In the genomic region with DNA sequence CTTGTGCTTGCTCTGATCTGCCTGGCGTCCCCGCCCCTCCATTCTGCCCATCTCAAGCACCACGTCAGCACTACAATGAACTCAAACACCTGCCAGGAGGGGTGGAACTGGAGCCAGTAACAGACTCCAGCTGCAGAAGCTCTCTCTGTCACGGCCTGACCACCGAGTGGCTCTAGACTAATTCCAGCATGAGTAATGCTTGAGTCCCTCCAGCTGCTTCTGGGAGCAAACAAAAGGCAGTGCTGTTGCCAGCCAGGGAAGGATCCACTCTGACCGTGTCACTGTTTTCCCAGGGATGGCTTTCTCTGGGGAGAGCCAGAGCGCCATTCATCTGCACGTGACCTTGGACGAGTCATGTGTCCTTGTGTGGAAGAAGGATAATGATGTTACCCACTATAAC, we compare ENCODE assay signal across 8 mouse cellular contexts. TPM values are rescaled to one million over a fixed set of nuclear protein-coding genes. Genes with fewer than 3 reads are reported as not detected.
A peak's percentile ranks its signal among the peaks of the same experiment; 100 is the strongest.
DNase-seq lines count a peak whose midpoint lies in the region; ATAC-seq lines count a peak whose summit lies in the region.

No protein-coding gene starts in this region.

- no peak overlapping the region for H3K4me2 ChIP-seq in limb, embryonic 11.5 days (ENCODE audit: low read depth, severe bottlenecking)
- H3K4me2 ChIP-seq in forebrain, embryonic 16.5 days (ENCODE audit: low read length) = no peak overlapping the region
- H3K4me2 ChIP-seq in hindbrain, embryonic 11.5 days (replicated peaks; ENCODE audit: low read depth, low read length) = no peak overlapping the region

- whole genome bisulfite sequencing in limb, embryonic 11.5 days = 59% methylated on average over 9 of the region's 9 CpGs
- 57% methylated on average over 9 of the region's 9 CpGs for WGBS in limb, embryonic 10.5 days
- WGBS in forebrain, embryonic 16.5 days = 22% methylated on average over 9 of the region's 9 CpGs
- 39% methylated on average over 9 of the region's 9 CpGs for WGBS in hindbrain, embryonic 11.5 days

- no peak overlapping the region for H3K4me3 ChIP-seq in limb, embryonic 11.5 days (ENCODE audit: low read depth, low read length)
- H3K4me3 ChIP-seq in limb, embryonic 10.5 days = no peak overlapping the region
- H3K4me3 ChIP-seq in forebrain, embryonic 16.5 days (replicated peaks; ENCODE audit: low read length) = no peak overlapping the region
- no peak overlapping the region for H3K4me3 ChIP-seq in hindbrain, embryonic 11.5 days (ENCODE audit: low read depth, low read length)

- no peaks in the 10 kb centered on the region for H3K27me3 ChIP-seq in limb, embryonic 11.5 days (ENCODE audit: control insufficient read depth, insufficient read depth, low read length)
- H3K27me3 ChIP-seq in limb, embryonic 10.5 days (ENCODE audit: low read depth, poor library complexity, severe bottlenecking) = no peaks in the 10 kb centered on the region
- no peaks in the 10 kb centered on the region for H3K27me3 ChIP-seq in forebrain, embryonic 16.5 days (replicated peaks; ENCODE audit: control insufficient read depth, insufficient read depth, low read length)
- no peaks in the 10 kb centered on the region for H3K27me3 ChIP-seq in hindbrain, embryonic 11.5 days (ENCODE audit: control insufficient read depth, insufficient read depth, low read length)

- H3K9ac ChIP-seq in limb, embryonic 11.5 days (ENCODE audit: low read length) = no peak overlapping the region
- no peak overlapping the region for H3K9ac ChIP-seq in forebrain, embryonic 16.5 days (replicated peaks; ENCODE audit: low read depth, low read length)
- H3K9ac ChIP-seq in hindbrain, embryonic 11.5 days (ENCODE audit: low read depth, low read length) = no peak overlapping the region

- ATAC-seq in limb, embryonic 11.5 days (ENCODE audit: insufficient number of reproducible peaks, low FRiP score, low TSS enrichment, low read depth) = peak; percentile 39; the same call in 1 of the 2 replicates
- peak; percentile 63 for ATAC-seq in forebrain, embryonic 16.5 days
- ATAC-seq in hindbrain, embryonic 11.5 days (ENCODE audit: low FRiP score) = peak; percentile 83

- no peak for DNase-seq in limb, embryonic 11.5 days (ENCODE audit: low spot score)
- DNase-seq in limb, embryonic 10.5 days (ENCODE audit: low spot score) = no peak
- peak; percentile 20 for DNase-seq in hindbrain, embryonic 11.5 days (ENCODE audit: low spot score)
- peak; percentile 70 for DNase-seq in lung, postnatal 25 days (ENCODE audit: low spot score)
- DNase-seq in urinary bladder, postnatal 4 days (ENCODE audit: low spot score in 2 of 2) = peak; percentile 55 to 64
- no peak for DNase-seq in layer of hippocampus, adult 9-11 months
- no peak for DNase-seq in cerebellum, postnatal 14 days

- no peaks in the 10 kb centered on the region for H3K9me3 ChIP-seq in limb, embryonic 11.5 days (ENCODE audit: control insufficient read depth, low read length)
- H3K9me3 ChIP-seq in limb, embryonic 10.5 days (replicated peaks) = no peaks in the 10 kb centered on the region
- H3K9me3 ChIP-seq in forebrain, embryonic 16.5 days (ENCODE audit: control insufficient read depth, low read length) = no peaks in the 10 kb centered on the region
- H3K9me3 ChIP-seq in hindbrain, embryonic 11.5 days (ENCODE audit: control insufficient read depth, low read length) = no peaks in the 10 kb centered on the region

- H3K27ac ChIP-seq in limb, embryonic 11.5 days (replicated peaks; ENCODE audit: low read depth, low read length) = no peak overlapping the region
- no peak overlapping the region for H3K27ac ChIP-seq in limb, embryonic 10.5 days
- H3K27ac ChIP-seq in forebrain, embryonic 16.5 days (ENCODE audit: low read length) = no peak overlapping the region
- no peak overlapping the region for H3K27ac ChIP-seq in hindbrain, embryonic 11.5 days (ENCODE audit: low read depth, low read length)

- no peaks in the 10 kb centered on the region for H3K4me1 ChIP-seq in limb, embryonic 11.5 days (ENCODE audit: control insufficient read depth, insufficient read depth, low read length)
- 0 out of 2 replicates have a peak, but pooled peaks cover 4% of the 10 kb centered on the region for H3K4me1 ChIP-seq in limb, embryonic 10.5 days
- H3K4me1 ChIP-seq in forebrain, embryonic 16.5 days (replicated peaks; ENCODE audit: control insufficient read depth, insufficient read depth, low read length) = no peaks in the 10 kb centered on the region
- H3K4me1 ChIP-seq in hindbrain, embryonic 11.5 days (replicated peaks; ENCODE audit: control insufficient read depth, insufficient read depth, low read length) = no peaks in the 10 kb centered on the region

- H3K36me3 ChIP-seq in limb, embryonic 11.5 days (ENCODE audit: control insufficient read depth, insufficient read depth, low read length) = no peaks in the 10 kb centered on the region
- no peaks in the 10 kb centered on the region for H3K36me3 ChIP-seq in limb, embryonic 10.5 days
- no peaks in the 10 kb centered on the region for H3K36me3 ChIP-seq in forebrain, embryonic 16.5 days (ENCODE audit: control insufficient read depth, insufficient read depth)
- no peaks in the 10 kb centered on the region for H3K36me3 ChIP-seq in hindbrain, embryonic 11.5 days (ENCODE audit: control insufficient read depth, insufficient read depth, low read length)

RNA-seq across cellular contexts. Expression of gene Tek, which starts 13.4 kb away (rescaled TPM):
- polyA plus RNA-seq in limb, embryonic 11.5 days (2014; fragmentation: Nextera tagmentation; extraction: Ambion mirVana) = 9.0 and 9.6 TPM in 2 replicates
- 7.1 and 9.0 TPM in 2 replicates for polyA plus RNA-seq in limb, embryonic 10.5 days (2016; fragmentation: Nextera tagmentation; extraction: Ambion mirVana)
- polyA plus RNA-seq in forebrain, embryonic 16.5 days (2015; fragmentation: Nextera tagmentation; extraction: Ambion mirVana) = 9.7 and 10.4 TPM in 2 replicates
- polyA plus RNA-seq in hindbrain, embryonic 11.5 days (2014; fragmentation: Nextera tagmentation; extraction: Ambion mirVana) = 11.4 and 11.6 TPM in 2 replicates

Comparison
In these comparisons a context has a peak if more than half of its experiments do, and no peak if none do; other contexts are left out.
1. DNase-seq: peak in hindbrain, embryonic 11.5 days (single experiment), lung, postnatal 25 days (single experiment) and urinary bladder, postnatal 4 days (2 of 2); none in limb, embryonic 11.5 days (single experiment), limb, embryonic 10.5 days (single experiment), layer of hippocampus, adult 9-11 months (single experiment) and cerebellum, postnatal 14 days (0 of 2).
2. Peak in every context shown above with its lines, with median percentiles within 50 percentile points of each other: ATAC-seq.